24 mouse cellular contexts compared by ENCODE assay signal in genomic region chr11:61065620-61066019, GRCm38 (mm10). TPM values are rescaled to one million over a fixed set of nuclear protein-coding genes. Genes with fewer than 3 reads are reported as not detected.
"Had no signal": no experiment of that assay in that cellular context is flagged by ENCODE, and none has a peak within 500 bp of the region (broad histone marks: within the 10 kb centered on the region; RNA-seq: fewer than 3 reads in every experiment).

No protein-coding gene starts in this region.

- H3K4me1 ChIP-seq: hindbrain, embryonic 13.5 days; hindbrain, embryonic 15.5 days; limb, embryonic 12.5 days had no signal

- H3K9ac ChIP-seq: forebrain, postnatal 0 days; heart, embryonic 13.5 days; heart, embryonic 15.5 days; hindbrain, embryonic 13.5 days; hindbrain, embryonic 15.5 days; limb, embryonic 12.5 days had no signal

- ATAC-seq: forebrain, postnatal 0 days; hindbrain, postnatal 0 days; intestine, postnatal 0 days had no signal

- H3K9me3 ChIP-seq: heart, embryonic 13.5 days; heart, embryonic 15.5 days; hindbrain, embryonic 13.5 days; hindbrain, embryonic 15.5 days; limb, embryonic 10.5 days; limb, embryonic 12.5 days had no signal

- DNase-seq: forebrain, postnatal 0 days; gastrocnemius, postnatal 36 days; heart, adult 11 months; heart, adult 2 months; heart, postnatal 14 days; heart, postnatal 36 days; kidney, adult 18-20 months; kidney, adult 8-10 months; kidney, postnatal 10 days; kidney, postnatal 25 days; kidney, postnatal 4 days had no signal

- H3K4me2 ChIP-seq: heart, embryonic 11.5 days; heart, embryonic 13.5 days; heart, embryonic 15.5 days; hindbrain, embryonic 13.5 days; hindbrain, embryonic 15.5 days; limb, embryonic 12.5 days had no signal

- H3K27ac ChIP-seq: heart, adult 2 months; heart, embryonic 13.5 days; heart, embryonic 15.5 days; hindbrain, embryonic 13.5 days; hindbrain, embryonic 15.5 days; hindbrain, postnatal 0 days; layer of hippocampus, adult 2 months; left cerebral cortex, adult 2 months; limb, embryonic 10.5 days; limb, embryonic 12.5 days had no signal

- H3K4me3 ChIP-seq: heart, adult 2 months; heart, embryonic 13.5 days; heart, embryonic 15.5 days; hindbrain, embryonic 13.5 days; hindbrain, embryonic 15.5 days; layer of hippocampus, adult 2 months; left cerebral cortex, adult 2 months; limb, embryonic 10.5 days; limb, embryonic 12.5 days had no signal

- H3K36me3 ChIP-seq: heart, embryonic 13.5 days; heart, embryonic 15.5 days; limb, embryonic 10.5 days; limb, embryonic 12.5 days had no signal

- H3K27me3 ChIP-seq: heart, embryonic 13.5 days; heart, embryonic 15.5 days; hindbrain, embryonic 15.5 days; limb, embryonic 12.5 days had no signal

RNA-seq across cellular contexts. Expression of gene Kcnj12, which starts 43.3 kb away (rescaled TPM):
- total RNA-seq: hematopoietic stem cell, adult 5-6 weeks; liver, adult 2 months had no signal
- polyA plus RNA-seq: liver, adult 2 months had no signal
